Mouse (Mus musculus): ENCODE data around the gene Cacna2d3.

DNA sequence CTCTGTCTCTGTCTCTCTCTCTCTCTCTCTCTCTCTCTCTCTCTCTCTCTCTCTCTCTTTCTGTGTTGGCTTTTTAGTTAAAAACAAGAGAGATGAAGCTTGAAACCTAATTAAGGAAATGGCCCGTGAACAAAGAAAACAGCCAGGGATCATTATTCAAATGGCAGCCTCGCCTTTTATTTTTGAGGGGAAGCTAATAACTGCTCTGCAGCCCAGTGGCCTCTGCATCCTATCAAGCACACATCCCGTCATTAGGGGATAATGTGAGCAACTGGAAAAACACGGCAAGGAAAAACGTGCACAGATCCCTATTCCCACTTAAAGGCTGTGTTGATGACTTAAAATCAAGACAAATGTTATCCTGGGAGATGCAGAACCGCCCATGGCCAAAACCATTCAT, 159.0 kb downstream of the Cacna2d3 start:
- TF ChIP-seq CTCF (IDR thresholded peaks at IDR 0.05; ENCODE audit: control insufficient read depth, insufficient read depth, insufficient replicate concordance, low read depth, low read length) (no peak), POLR2A (IDR thresholded peaks at IDR 0.05; ENCODE audit: control insufficient read depth, low read depth, low read length) (no peak)

Data from testis, adult 2 months (tissue).